12 mouse cellular contexts compared by ENCODE assay signal in genomic region chr2:14917585-14918247, GRCm38 (mm10).
DNase-seq lines count a peak whose midpoint lies in the region; ATAC-seq and TF ChIP-seq lines count a peak whose summit lies in the region.
"Had no signal": no experiment of that assay in that cellular context is flagged by ENCODE, and none has a peak within 500 bp of the region (broad histone marks: within the 10 kb centered on the region; RNA-seq: fewer than 3 reads in every experiment).

No protein-coding gene starts in this region.

- 63% methylated on average over 3 of the region's 3 CpGs for WGBS in forebrain, postnatal 0 days
- 73% methylated on average over 3 of the region's 3 CpGs for WGBS in hindbrain, embryonic 12.5 days
- 44% methylated on average over 3 of the region's 3 CpGs for WGBS in midbrain, postnatal 0 days

- DNase-seq in heart, adult 9 months (ENCODE audit: low spot score in 2 of 2), result peak; percentile 22 to 61
- no peak for DNase-seq in heart, adult 8-10 months (ENCODE audit: low spot score)
- no peak for DNase-seq in forebrain, postnatal 0 days
- DNase-seq in midbrain, postnatal 0 days (ENCODE audit: low spot score), result peak; percentile 35
- DNase-seq in adrenal gland, postnatal 4 days (ENCODE audit: low spot score in 2 of 2), result no peak
- no peak for DNase-seq in layer of hippocampus, adult 18-20 months (ENCODE audit: low spot score in 2 of 2)
- DNase-seq in cerebellum, postnatal 10 days, result no peak
- DNase-seq: adrenal gland, adult 8-10 months; cerebellum, adult 2 months; kidney, postnatal 25 days; liver, postnatal 0 days had no signal

- H3K36me3 ChIP-seq in forebrain, postnatal 0 days (ENCODE audit: insufficient read depth), result no peaks in the 10 kb centered on the region
- H3K36me3 ChIP-seq in hindbrain, embryonic 12.5 days, result no peaks in the 10 kb centered on the region
- H3K36me3 ChIP-seq in midbrain, postnatal 0 days (ENCODE audit: insufficient read depth, low read length), result no peaks in the 10 kb centered on the region

- H3K9me3 ChIP-seq in forebrain, postnatal 0 days (ENCODE audit: low read length), result no peaks in the 10 kb centered on the region
- H3K9me3 ChIP-seq in hindbrain, embryonic 12.5 days (replicated peaks), result no peaks in the 10 kb centered on the region
- H3K9me3 ChIP-seq in midbrain, postnatal 0 days (ENCODE audit: low read length), result no peaks in the 10 kb centered on the region

- no peak overlapping the region for H3K27ac ChIP-seq in forebrain, postnatal 0 days (ENCODE audit: low read depth, low read length)
- H3K27ac ChIP-seq in hindbrain, embryonic 12.5 days, result no peak overlapping the region
- H3K27ac ChIP-seq in midbrain, postnatal 0 days (ENCODE audit: low read depth, low read length), result peak overlapping the region; percentile 47; the same call in 1 of the 2 replicates

- H3K4me3 ChIP-seq in forebrain, postnatal 0 days (ENCODE audit: low read depth, low read length), result no peak overlapping the region
- no peak overlapping the region for H3K4me3 ChIP-seq in hindbrain, embryonic 12.5 days
- no peak overlapping the region for H3K4me3 ChIP-seq in midbrain, postnatal 0 days (ENCODE audit: low read depth, low read length)

- peak; percentile 77 for ATAC-seq in forebrain, postnatal 0 days
- peak; percentile 46 for ATAC-seq in hindbrain, embryonic 12.5 days (ENCODE audit: low FRiP score)
- ATAC-seq in midbrain, postnatal 0 days (ENCODE audit: low FRiP score), result peak; percentile 90
- ATAC-seq: liver, postnatal 0 days had no signal

- no peak for TF ChIP-seq CTCF in forebrain, postnatal 0 days (IDR thresholded peaks at IDR 0.05; ENCODE audit: low read depth)
- no peak for TF ChIP-seq CTCF in midbrain, postnatal 0 days (IDR thresholded peaks at IDR 0.05)

- no peak overlapping the region for H3K9ac ChIP-seq in forebrain, postnatal 0 days
- H3K9ac ChIP-seq in hindbrain, embryonic 12.5 days, result no peak overlapping the region
- no peak overlapping the region for H3K9ac ChIP-seq in midbrain, postnatal 0 days (replicated peaks; ENCODE audit: low read length, poor library complexity, severe bottlenecking)
- H3K9ac ChIP-seq: liver, postnatal 0 days had no signal

- no peak overlapping the region for H3K4me2 ChIP-seq in forebrain, postnatal 0 days (ENCODE audit: low read depth)
- no peak overlapping the region for H3K4me2 ChIP-seq in hindbrain, embryonic 12.5 days (replicated peaks)
- no peak overlapping the region for H3K4me2 ChIP-seq in midbrain, postnatal 0 days (ENCODE audit: low read depth, low read length, poor library complexity, severe bottlenecking)

- no peaks in the 10 kb centered on the region for H3K27me3 ChIP-seq in forebrain, postnatal 0 days (ENCODE audit: insufficient read depth, low read length)
- H3K27me3 ChIP-seq in hindbrain, embryonic 12.5 days, result no peaks in the 10 kb centered on the region
- H3K27me3 ChIP-seq in midbrain, postnatal 0 days (ENCODE audit: insufficient read depth, low read length), result no peaks in the 10 kb centered on the region

- H3K4me1 ChIP-seq in forebrain, postnatal 0 days (ENCODE audit: insufficient read depth), result no peaks in the 10 kb centered on the region
- H3K4me1 ChIP-seq in hindbrain, embryonic 12.5 days, result peaks cover 4% of the 10 kb centered on the region; the same call in 1 of the 2 replicates
- no peaks in the 10 kb centered on the region for H3K4me1 ChIP-seq in midbrain, postnatal 0 days (ENCODE audit: insufficient read depth, low read length)

Comparison
In these comparisons a context has a peak if more than half of its experiments do, and no peak if none do; other contexts are left out.
1. DNase-seq: peak in heart, adult 9 months (2 of 2) and midbrain, postnatal 0 days (single experiment); none in heart, adult 8-10 months (single experiment), forebrain, postnatal 0 days (single experiment), adrenal gland, postnatal 4 days (0 of 2), layer of hippocampus, adult 18-20 months (0 of 2) and cerebellum, postnatal 10 days (0 of 2).
2. Peak in every context shown above with its lines, with median percentiles within 50 percentile points of each other: ATAC-seq.